Mouse (Mus musculus): ENCODE results near the gene Mef2c.

DNA sequence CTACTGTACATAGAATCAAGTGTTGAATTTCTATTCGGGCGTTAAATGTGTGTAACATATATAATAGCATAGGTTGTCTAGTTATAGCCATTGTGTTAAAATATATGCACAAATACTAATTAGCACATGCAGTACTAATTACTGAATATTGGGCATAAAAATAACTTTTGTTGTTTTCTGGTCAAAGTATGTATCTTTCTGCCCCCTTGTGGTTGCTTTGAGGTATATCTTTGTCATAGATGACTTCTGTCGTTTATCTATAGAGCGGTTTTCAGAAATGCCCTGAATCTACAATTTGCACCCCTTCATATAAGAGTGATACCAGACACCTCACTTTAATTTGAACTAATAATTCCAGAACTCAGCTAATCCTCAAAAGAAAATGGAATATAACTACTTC is 152.9 kb downstream of the Mef2c start:
- TF ChIP-seq CTCF (IDR thresholded peaks at IDR 0.05; ENCODE audit: low read depth) = peak; percentile 49
- no peak for TF ChIP-seq EP300 (IDR thresholded peaks at IDR 0.05; ENCODE audit: low read depth)

All from heart, postnatal 0 days (tissue).